11 mouse cellular contexts compared by ENCODE assay signal in the genomic region with DNA sequence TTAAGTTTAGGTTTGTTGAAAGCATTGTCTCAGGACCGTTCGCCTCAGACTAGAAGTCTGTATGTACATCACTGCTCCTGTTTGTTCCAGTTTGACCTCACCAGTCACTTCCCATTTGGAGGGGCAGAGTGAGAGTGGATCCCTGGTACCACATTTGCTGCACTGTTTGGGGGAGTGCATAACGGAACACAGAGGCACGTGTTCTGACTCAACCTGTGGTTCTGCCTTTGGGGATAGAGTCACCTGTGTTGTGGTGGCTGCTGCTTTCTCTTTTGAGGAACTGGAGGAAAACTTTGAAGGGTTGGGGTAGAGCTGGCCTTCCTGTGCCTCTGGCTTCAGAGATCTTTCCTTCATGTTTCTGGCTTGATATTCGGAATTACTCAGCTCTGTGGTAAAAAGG. TPM values are rescaled to one million over a fixed set of nuclear protein-coding genes. Genes with fewer than 3 reads are reported as not detected.
A peak's percentile ranks its signal among the peaks of the same experiment; 100 is the strongest.
DNase-seq lines count a peak whose midpoint lies in the region; ATAC-seq and TF ChIP-seq lines count a peak whose summit lies in the region.
"Had no signal": no experiment of that assay in that cellular context is flagged by ENCODE, and none has a peak within 500 bp of the region (broad histone marks: within the 10 kb centered on the region; RNA-seq: fewer than 3 reads in every experiment).

No protein-coding gene starts in this region.

- peak overlapping the region; percentile 91; the same call in 1 of the 2 replicates for H3K4me3 ChIP-seq in kidney, postnatal 0 days (replicated peaks; ENCODE audit: low read depth, low read length)
- peak overlapping the region; percentile 69 for H3K4me3 ChIP-seq in forebrain, embryonic 10.5 days
- no peak overlapping the region for H3K4me3 ChIP-seq in intestine, postnatal 0 days (ENCODE audit: low read depth, low read length)
- H3K4me3 ChIP-seq in neural tube, embryonic 13.5 days: peak overlapping the region; percentile 93

- no peaks in the 10 kb centered on the region for H3K36me3 ChIP-seq in kidney, postnatal 0 days (ENCODE audit: insufficient read depth, low read length)
- peaks cover 46% of the 10 kb centered on the region for H3K36me3 ChIP-seq in forebrain, embryonic 10.5 days (replicated peaks)
- no peaks in the 10 kb centered on the region for H3K36me3 ChIP-seq in intestine, postnatal 0 days (ENCODE audit: control insufficient read depth, insufficient read depth)
- no peaks in the 10 kb centered on the region; the same call in 1 of the 2 replicates for H3K36me3 ChIP-seq in neural tube, embryonic 13.5 days

- H3K4me2 ChIP-seq in kidney, postnatal 0 days (ENCODE audit: low read length): peak overlapping the region; percentile 98
- H3K4me2 ChIP-seq in intestine, postnatal 0 days (replicated peaks; ENCODE audit: low read depth): peak overlapping the region; percentile 99
- H3K4me2 ChIP-seq in neural tube, embryonic 13.5 days: peak overlapping the region; percentile 82

- H3K9me3 ChIP-seq in kidney, postnatal 0 days (replicated peaks; ENCODE audit: low read length): no peaks in the 10 kb centered on the region
- peaks cover 10% of the 10 kb centered on the region; the same call in 1 of the 2 replicates for H3K9me3 ChIP-seq in forebrain, embryonic 10.5 days
- H3K9me3 ChIP-seq in intestine, postnatal 0 days (ENCODE audit: control insufficient read depth): no peaks in the 10 kb centered on the region
- H3K9me3 ChIP-seq in neural tube, embryonic 13.5 days: no peaks in the 10 kb centered on the region

- no peak overlapping the region for H3K27ac ChIP-seq in kidney, postnatal 0 days
- H3K27ac ChIP-seq in forebrain, embryonic 10.5 days: peak overlapping the region; percentile 100; the same call in 1 of the 2 replicates
- no peak overlapping the region for H3K27ac ChIP-seq in intestine, postnatal 0 days (ENCODE audit: low read depth, low read length)
- H3K27ac ChIP-seq in neural tube, embryonic 13.5 days (replicated peaks): no peak overlapping the region
- H3K27ac ChIP-seq: liver, embryonic 14.5 days had no signal

- no peak for DNase-seq in kidney, postnatal 0 days (ENCODE audit: low spot score)
- DNase-seq in kidney, postnatal 36 days: no peak
- no peak for DNase-seq in forebrain, embryonic 10.5 days (ENCODE audit: extremely low spot score, low spot score)
- DNase-seq in spleen, adult 18-20 months: no peak
- no peak for DNase-seq in urinary bladder, postnatal 4 days (ENCODE audit: low spot score in 2 of 2)
- DNase-seq in gastrocnemius, postnatal 14 days: no peak

- no peaks in the 10 kb centered on the region for H3K27me3 ChIP-seq in kidney, postnatal 0 days (ENCODE audit: insufficient read depth, low read length)
- no peaks in the 10 kb centered on the region for H3K27me3 ChIP-seq in forebrain, embryonic 10.5 days (ENCODE audit: poor library complexity, severe bottlenecking)
- no peaks in the 10 kb centered on the region for H3K27me3 ChIP-seq in intestine, postnatal 0 days (replicated peaks; ENCODE audit: control insufficient read depth, insufficient read depth, low read length)
- H3K27me3 ChIP-seq in neural tube, embryonic 13.5 days: no peaks in the 10 kb centered on the region

- ATAC-seq in kidney, postnatal 0 days (replicated peaks; ENCODE audit: low FRiP score, low read depth): no peak
- no peak for ATAC-seq in intestine, postnatal 0 days
- ATAC-seq in neural tube, embryonic 13.5 days (ENCODE audit: low read depth): no peak

- intact Hi-C loops in gastrocnemius, postnatal 14 days (cut with DNase I; ENCODE audit: low total_unique reads): no loop called here

- no peak for TF ChIP-seq CTCF in kidney, postnatal 0 days (IDR thresholded peaks at IDR 0.05; ENCODE audit: low read depth)
- no peak for TF ChIP-seq CTCF in intestine, postnatal 0 days (IDR thresholded peaks at IDR 0.05; ENCODE audit: low read depth)

- peaks cover 20% of the 10 kb centered on the region for H3K4me1 ChIP-seq in kidney, postnatal 0 days (replicated peaks; ENCODE audit: insufficient read depth, low read length)
- H3K4me1 ChIP-seq in forebrain, embryonic 10.5 days: peaks cover 52% of the 10 kb centered on the region
- H3K4me1 ChIP-seq in intestine, postnatal 0 days (replicated peaks; ENCODE audit: control insufficient read depth, insufficient read depth, low read length): 0 out of 2 replicates have a peak, but pooled peaks cover 3% of the 10 kb centered on the region
- H3K4me1 ChIP-seq in neural tube, embryonic 13.5 days (replicated peaks): peaks cover 60% of the 10 kb centered on the region

- 54% methylated on average over 5 of the region's 5 CpGs for WGBS in kidney, postnatal 0 days
- WGBS in forebrain, embryonic 10.5 days: 80% methylated on average over 5 of the region's 5 CpGs
- WGBS in intestine, postnatal 0 days: 83% methylated on average over 5 of the region's 5 CpGs
- 68% methylated on average over 5 of the region's 5 CpGs for WGBS in neural tube, embryonic 13.5 days

- 0 out of 2 replicates have a peak overlapping the region, but pooled peaks have one; percentile 100 for H3K9ac ChIP-seq in kidney, postnatal 0 days (ENCODE audit: low read depth, low read length)
- no peak overlapping the region for H3K9ac ChIP-seq in intestine, postnatal 0 days (ENCODE audit: low read depth, low read length)
- H3K9ac ChIP-seq in neural tube, embryonic 13.5 days: peak overlapping the region; percentile 100
- H3K9ac ChIP-seq: liver, embryonic 14.5 days had no signal

RNA-seq across cellular contexts. Expression of gene Acvr2b, which starts 2.2 kb away (rescaled TPM):
- polyA plus RNA-seq in kidney, postnatal 0 days (2015; fragmentation: Nextera tagmentation; extraction: Ambion mirVana): 17.6 and 20.2 TPM in 2 replicates
- polyA plus RNA-seq in forebrain, embryonic 10.5 days (2016; fragmentation: Nextera tagmentation; extraction: Ambion mirVana): 66.0 and 70.6 TPM in 2 replicates
- 5.4 and 5.8 TPM in 2 replicates for polyA plus RNA-seq in intestine, postnatal 0 days (2015; fragmentation: Nextera tagmentation; extraction: Ambion mirVana)
- 53.7 and 53.9 TPM in 2 replicates for polyA plus RNA-seq in neural tube, embryonic 13.5 days (2015; fragmentation: Nextera tagmentation; extraction: Ambion mirVana)
- 1 to 10 TPM; 6.5 to 7.3 TPM for total RNA-seq in gastrocnemius, postnatal 14 days (2021)

RNA-seq across cellular contexts. Expression of gene Slc22a14, which starts 38.7 kb away (rescaled TPM):
- polyA plus RNA-seq in kidney, postnatal 0 days (2015; fragmentation: Nextera tagmentation; extraction: Ambion mirVana): 0.34 and 0.38 TPM in 2 replicates
- not detected in 2 replicates for polyA plus RNA-seq in forebrain, embryonic 10.5 days (2016; fragmentation: Nextera tagmentation; extraction: Ambion mirVana)
- 0.12 TPM in 1 of 2 replicates, not detected in the other for polyA plus RNA-seq in intestine, postnatal 0 days (2015; fragmentation: Nextera tagmentation; extraction: Ambion mirVana)
- not detected in 2 replicates for polyA plus RNA-seq in neural tube, embryonic 13.5 days (2015; fragmentation: Nextera tagmentation; extraction: Ambion mirVana)
- total RNA-seq in gastrocnemius, postnatal 14 days (2021): not detected
- total RNA-seq: gastrocnemius, postnatal 36 days; MEL had no signal
- polyA plus RNA-seq: liver, embryonic 14.5 days had no signal

RNA-seq across cellular contexts. Expression of gene Exog, which starts 40.7 kb away (rescaled TPM):
- polyA plus RNA-seq in kidney, postnatal 0 days (2015; fragmentation: Nextera tagmentation; extraction: Ambion mirVana): 11.2 and 13.9 TPM in 2 replicates
- polyA plus RNA-seq in forebrain, embryonic 10.5 days (2016; fragmentation: Nextera tagmentation; extraction: Ambion mirVana): 36.5 and 37.8 TPM in 2 replicates
- polyA plus RNA-seq in intestine, postnatal 0 days (2015; fragmentation: Nextera tagmentation; extraction: Ambion mirVana): 4.4 and 4.6 TPM in 2 replicates
- polyA plus RNA-seq in neural tube, embryonic 13.5 days (2015; fragmentation: Nextera tagmentation; extraction: Ambion mirVana): 45.4 and 47.2 TPM in 2 replicates
- 1 to 10 TPM; 1.4 to 1.9 TPM for total RNA-seq in gastrocnemius, postnatal 14 days (2021)

RNA-seq across cellular contexts. Expression of gene Xylb, which starts 46.9 kb away (rescaled TPM):
- polyA plus RNA-seq in kidney, postnatal 0 days (2015; fragmentation: Nextera tagmentation; extraction: Ambion mirVana): 43.8 and 47.8 TPM in 2 replicates
- 12.6 and 12.9 TPM in 2 replicates for polyA plus RNA-seq in forebrain, embryonic 10.5 days (2016; fragmentation: Nextera tagmentation; extraction: Ambion mirVana)
- 10.8 and 11.7 TPM in 2 replicates for polyA plus RNA-seq in intestine, postnatal 0 days (2015; fragmentation: Nextera tagmentation; extraction: Ambion mirVana)
- polyA plus RNA-seq in neural tube, embryonic 13.5 days (2015; fragmentation: Nextera tagmentation; extraction: Ambion mirVana): 2.4 and 2.6 TPM in 2 replicates
- under 1 TPM; 0.27 to 0.35 TPM for total RNA-seq in gastrocnemius, postnatal 14 days (2021)
